Mouse (Mus musculus) embryonic facial prominence, embryonic 11.5 days (tissue): Measurements from ENCODE around the gene Pspn. TPM values are rescaled to one million over a fixed set of nuclear protein-coding genes. Genes with fewer than 3 reads are reported as not detected.

Experiments
- ATAC-seq: fragments of 200-750 bp; cut with Nextera tagmentation; replicated peaks from 2 replicates; pipeline ENCODE4 v1.8.0; 2017; ENCODE audit warnings: low read depth; ENCODE audit not compliant: insufficient number of reproducible peaks, low FRiP score, low TSS enrichment
- DNase-seq: peaks from one replicate; pipeline ENCODE4 v3.0.0-alpha.2; 2015; ENCODE audit warnings: low spot score
- H3K27ac ChIP-seq: fragments of 300-500 bp; sonication (generic); replicated peaks from 2 replicates; pipeline ENCODE4 v1.5.1; 2014; ENCODE audit warnings: mild to moderate bottlenecking, low read depth, low read length, control low read depth
- H3K27me3 ChIP-seq: fragments of 300-500 bp; sonication (generic); 2 replicates; pipeline ENCODE4 v1.6.1; 2014; ENCODE audit warnings: mild to moderate bottlenecking, low read length, moderate library complexity, mixed read lengths; ENCODE audit not compliant: control insufficient read depth, insufficient read depth
- H3K36me3 ChIP-seq: fragments of 300-500 bp; sonication (generic); replicated peaks from 2 replicates; pipeline ENCODE4 v1.6.1; 2014; ENCODE audit warnings: low read depth, mild to moderate bottlenecking, low read length, moderate library complexity, mixed read lengths; ENCODE audit not compliant: control insufficient read depth, insufficient read depth
- H3K4me1 ChIP-seq: fragments of 300-500 bp; sonication (generic); 2 replicates; pipeline ENCODE4 v1.6.1; 2014; ENCODE audit warnings: low read length, mixed read lengths; ENCODE audit not compliant: control insufficient read depth, insufficient read depth
- H3K4me2 ChIP-seq: fragments of 300-500 bp; sonication (generic); 2 replicates; pipeline ENCODE4 v1.6.1; 2014; ENCODE audit warnings: low read depth, mild to moderate bottlenecking, control low read depth, low read length, moderate library complexity
- H3K4me3 ChIP-seq: fragments of 300-500 bp; sonication (generic); 2 replicates; pipeline ENCODE4 v1.5.1; 2014; ENCODE audit warnings: low read depth, low read length, control low read depth
- H3K9ac ChIP-seq: fragments of 300-500 bp; sonication (generic); replicated peaks from 2 replicates; pipeline ENCODE4 v1.6.1; 2014; ENCODE audit warnings: mild to moderate bottlenecking, control low read depth, low read length
- H3K9me3 ChIP-seq: fragments of 300-500 bp; sonication (generic); replicated peaks from 2 replicates; pipeline ENCODE4 v1.6.1; 2016; ENCODE audit warnings: mild to moderate bottlenecking, low read length, inconsistent platforms, mixed read lengths; ENCODE audit not compliant: control insufficient read depth
- WGBS: fragments of 180-500 bp; shearing (Covaris S2); extraction: QIAGEN DNeasy Blood & Tissue Kit; methylation state at CpG from one replicate; pipeline ENCODE4 v1.1.7; 2014; 5-methylcytosine and 5-hydroxymethylcytosine counted together
- polyA plus RNA-seq: library from polyadenylated mRNA; unstranded; fragments of >200 nt; fragmentation: Nextera tagmentation; extraction: Ambion mirVana; gene quantifications from 2 replicates; pipeline ENCODE4 v1.2.1, GENCODE M21; 2014

The Pspn gene
- polyA plus RNA-seq, 1 experiment from 2014 or later = not detected

- no peaks in the 10 kb centered on the region for H3K4me1 ChIP-seq
- WGBS = 83% methylated on average over 7 of the region's 7 CpGs
- no peaks in the 10 kb centered on the region for H3K9me3 ChIP-seq
- no peak overlapping the region for H3K27ac ChIP-seq
- ATAC-seq (no peak), DNase-seq (no peak)
- no peak overlapping the region for H3K4me3 ChIP-seq
- H3K4me2 ChIP-seq = no peak overlapping the region
- H3K36me3 ChIP-seq = no peaks in the 10 kb centered on the region
- H3K9ac ChIP-seq = no peak overlapping the region
- no peaks in the 10 kb centered on the region for H3K27me3 ChIP-seq
Measured at GRCm38 (mm10) chr17:56954871-56955270, 44.9 kb downstream of the Pspn start.

- Histone ChIP-seq H3K4me2 (no peak overlapping the region), H3K9me3 (no peaks in the 10 kb centered on the region), H3K4me1 (no peaks in the 10 kb centered on the region), H3K36me3 (no peaks in the 10 kb centered on the region), H3K4me3 (no peak overlapping the region), H3K9ac (no peak overlapping the region), H3K27me3 (no peaks in the 10 kb centered on the region), H3K27ac (no peak overlapping the region)
- no peak for DNase-seq
- no peak for ATAC-seq
- 92% methylated on average over 1 of the region's 1 CpGs for WGBS
Measured at GRCm38 (mm10) chr17:56952639-56953038, 47.2 kb downstream of the Pspn start.

- no peak overlapping the region for H3K27ac ChIP-seq
- no peaks in the 10 kb centered on the region for H3K9me3 ChIP-seq
- H3K4me3 ChIP-seq = no peak overlapping the region
- no peak for ATAC-seq
- whole genome bisulfite sequencing = 18% methylated on average over 3 of the region's 3 CpGs
- peak; percentile 63 for DNase-seq
- no peaks in the 10 kb centered on the region for H3K36me3 ChIP-seq
- no peaks in the 10 kb centered on the region for H3K4me1 ChIP-seq
- H3K4me2 ChIP-seq = no peak overlapping the region
- H3K9ac ChIP-seq = no peak overlapping the region
- H3K27me3 ChIP-seq = no peaks in the 10 kb centered on the region
Measured at GRCm38 (mm10) chr17:56950915-56951314, 48.9 kb downstream of the Pspn start.

Other genes with a start within 250 kb of the Pspn start
- gene Nrtn, start 242.5 kb downstream of the Pspn start, polyA plus RNA-seq = 6.7 and 7.8 TPM in 2 replicates
- gene Dus3l, start 235.3 kb downstream of the Pspn start, polyA plus RNA-seq = 30.1 and 32.3 TPM in 2 replicates
- 0.66 and 0.72 TPM in 2 replicates for gene Prr22, start 229.8 kb downstream of the Pspn start, polyA plus RNA-seq
- gene Rfx2, start 169.0 kb downstream of the Pspn start, polyA plus RNA-seq = 2.3 and 2.4 TPM in 2 replicates
- gene Acsbg2, start 125.6 kb downstream of the Pspn start, polyA plus RNA-seq = not detected in 2 replicates
- 0.13 and 0.22 TPM in 2 replicates for gene 1700061G19Rik, start 124.5 kb downstream of the Pspn start, polyA plus RNA-seq
- 26.8 and 27.2 TPM in 2 replicates for gene Mllt1, start 64.6 kb downstream of the Pspn start, polyA plus RNA-seq
- not detected in 2 replicates for gene Acer1, start 17.9 kb downstream of the Pspn start, polyA plus RNA-seq
- 148 and 159 TPM in 2 replicates for gene Clpp, start 9.7 kb downstream of the Pspn start, polyA plus RNA-seq
- 39.5 and 40.2 TPM in 2 replicates for gene Alkbh7, start 2.7 kb downstream of the Pspn start, polyA plus RNA-seq
- gene Gtf2f1, start 11.3 kb upstream of the Pspn start, polyA plus RNA-seq = 70.1 and 71.1 TPM in 2 replicates
- gene Gm17949, start 11.5 kb upstream of the Pspn start, polyA plus RNA-seq = 0.18 TPM in 1 of 2 replicates, not detected in the other
- 38.7 and 40.0 TPM in 2 replicates for gene Khsrp, start 31.5 kb upstream of the Pspn start, polyA plus RNA-seq
- not detected in 2 replicates for gene Slc25a41, start 41.6 kb upstream of the Pspn start, polyA plus RNA-seq
- gene Crb3, start 59.1 kb upstream of the Pspn start, polyA plus RNA-seq = 5.1 and 5.3 TPM in 2 replicates
- gene Slc25a23, start 59.8 kb upstream of the Pspn start, polyA plus RNA-seq = 7.1 and 7.3 TPM in 2 replicates
- gene Dennd1c, start 78.5 kb upstream of the Pspn start, polyA plus RNA-seq = 1.5 and 1.6 TPM in 2 replicates
- gene Tubb4a, start 87.8 kb upstream of the Pspn start, polyA plus RNA-seq = 39.9 and 51.6 TPM in 2 replicates
- gene Tnfsf9, start 105.3 kb upstream of the Pspn start, polyA plus RNA-seq = 5.2 and 5.6 TPM in 2 replicates
- gene Cd70, start 149.8 kb upstream of the Pspn start, polyA plus RNA-seq = not detected in 2 replicates
- gene Tnfsf14, start 194.2 kb upstream of the Pspn start, polyA plus RNA-seq = 0.25 TPM in 1 of 2 replicates, not detected in the other
- gene C3, start 228.1 kb upstream of the Pspn start, polyA plus RNA-seq = 0.35 and 0.46 TPM in 2 replicates
- gene Gpr108, start 248.4 kb upstream of the Pspn start, polyA plus RNA-seq = 26.9 and 27.6 TPM in 2 replicates
- 25.3 and 27.2 TPM in 2 replicates for gene Trip10, start 249.4 kb upstream of the Pspn start, polyA plus RNA-seq